Mouse (Mus musculus): ENCODE results near the gene Klhl7. TPM values are rescaled to one million over a fixed set of nuclear protein-coding genes. Genes with fewer than 3 reads are reported as not detected.

The Klhl7 gene
- 10 to 100 TPM; 16.3 to 17.6 TPM for total RNA-seq (2023)

DNA sequence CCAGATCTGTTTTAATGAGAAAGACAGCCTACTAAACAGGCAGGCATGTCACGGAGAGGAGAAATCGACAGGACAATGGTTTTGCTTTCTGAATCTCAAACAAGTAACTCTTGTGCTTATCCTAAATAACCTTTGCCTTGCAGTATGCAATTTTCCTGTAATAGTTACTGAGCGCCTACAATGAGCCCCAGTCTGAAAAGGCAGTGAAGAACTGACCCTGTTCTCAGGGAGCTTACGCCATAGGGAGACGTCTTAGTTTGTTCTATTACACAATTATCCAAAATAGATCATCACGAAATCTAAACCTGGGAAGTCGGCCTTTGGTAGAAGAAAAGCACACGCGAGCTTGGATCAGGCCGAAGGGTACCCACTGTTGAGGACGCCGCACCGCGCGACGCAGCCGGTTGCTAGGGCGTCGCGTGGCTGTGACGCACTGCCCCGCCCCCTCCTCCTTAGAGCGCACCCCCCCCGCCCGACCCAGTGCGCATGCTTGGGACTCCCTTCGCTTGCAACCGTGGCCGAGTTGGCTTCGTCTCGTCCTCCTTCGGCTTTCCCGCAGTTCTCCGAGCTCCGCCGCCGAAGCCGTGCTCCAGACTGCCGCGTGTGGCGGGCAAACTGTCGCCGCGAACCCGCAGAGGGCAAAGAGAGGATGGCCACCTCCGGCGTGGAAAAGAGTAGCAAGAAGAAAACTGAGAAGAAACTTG is at the start of gene Klhl7:
Klhl7 (plus strand) TSS at position 500 of the 704 bp plus-strand sequence.

GRCm38 (mm10) chr5:24164789-24165445 is 64.5 kb downstream of the Klhl7 start, which contains the start of gene Nupl2:
Nupl2 (plus strand) TSS chr5:24164963.

Other genes with a start within 250 kb of the Klhl7 start
- gene Fam126a, start 69.9 kb upstream of the Klhl7 start, total RNA-seq (2023), result 10 to 100 TPM; 19.1 to 23.5 TPM
- 1 to 10 TPM; 5.9 to 9.2 TPM for gene Nupl2, start 64.4 kb downstream of the Klhl7 start, total RNA-seq (2023)

Measured in T-cell, adult 66 days (primary cell).